Mouse (Mus musculus): ENCODE data around the gene Gm7980.
"Not testable (repeated sequence)": the region's sequence is repeated elsewhere in the genome, so short reads cannot be mapped to it uniquely, and the experiment has no call there.

DNA sequence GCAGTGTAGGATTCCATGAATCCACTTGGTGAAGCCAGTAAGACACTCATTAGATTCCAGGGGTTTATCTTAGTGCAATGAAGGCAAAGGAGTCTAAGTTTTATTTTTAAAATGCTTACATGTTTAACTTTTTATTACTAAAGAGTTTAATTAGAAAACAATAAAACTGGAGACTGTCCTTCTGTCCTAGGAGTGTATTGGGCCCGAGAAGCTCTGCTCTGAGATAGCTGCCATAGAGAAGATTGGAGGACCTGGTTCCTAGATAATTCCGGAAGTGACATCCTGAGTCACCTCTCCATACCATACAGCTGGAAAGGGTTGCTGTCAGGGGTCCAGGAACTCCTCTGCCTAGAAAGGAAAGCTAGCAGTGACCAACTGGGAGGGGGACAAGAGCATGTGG is 36.6 kb upstream of the Gm7980 start, which contains the start of gene 1700024B05Rik:
- not testable (repeated sequence) for TF ChIP-seq CTCF (IDR thresholded peaks at IDR 0.05; ENCODE audit: borderline replicate concordance, insufficient read depth, low read length); POLR2A (IDR thresholded peaks at IDR 0.05; ENCODE audit: low read depth, low read length)
